Mouse (Mus musculus) midbrain, postnatal 0 days (tissue): Measurements from ENCODE around the gene Srms. TPM values are rescaled to one million over a fixed set of nuclear protein-coding genes. Genes with fewer than 3 reads are reported as not detected.

Experiments
- ATAC-seq: fragments of 200-750 bp; cut with Nextera tagmentation; 2 replicates; pipeline ENCODE4 v1.8.0; 2017; ENCODE audit warnings: moderate number of reproducible peaks, mild to moderate bottlenecking, moderate TSS enrichment, moderate library complexity; ENCODE audit not compliant: low FRiP score
- DNase-seq: peaks from one replicate; pipeline ENCODE4 v3.0.0-alpha.2; 2015; ENCODE audit warnings: low spot score
- H3K27ac ChIP-seq: fragments of 300-500 bp; sonication (generic); 2 replicates; pipeline ENCODE4 v1.5.1; 2014; ENCODE audit warnings: low read depth, mild to moderate bottlenecking, low read length, mixed read lengths
- H3K27me3 ChIP-seq: fragments of 300-500 bp; sonication (generic); 2 replicates; pipeline ENCODE4 v1.6.1; 2014; ENCODE audit warnings: low read length, control low read depth, mixed read lengths; ENCODE audit not compliant: insufficient read depth
- H3K36me3 ChIP-seq: fragments of 300-500 bp; sonication (generic); 2 replicates; pipeline ENCODE4 v1.6.1; 2014; ENCODE audit warnings: low read length, control low read depth, mixed read lengths; ENCODE audit not compliant: insufficient read depth
- H3K4me1 ChIP-seq: fragments of 300-500 bp; sonication (generic); 2 replicates; pipeline ENCODE4 v1.6.1; 2014; ENCODE audit warnings: mild to moderate bottlenecking, control low read depth, antibody characterized with exemption, low read length, mixed read lengths; ENCODE audit not compliant: insufficient read depth
- H3K4me2 ChIP-seq: fragments of 300-500 bp; sonication (generic); 2 replicates; pipeline ENCODE4 v1.6.1; 2014; ENCODE audit warnings: low read depth, mild to moderate bottlenecking, low read length, mixed read lengths; ENCODE audit not compliant: poor library complexity, severe bottlenecking
- H3K4me3 ChIP-seq: fragments of 300-500 bp; sonication (generic); 2 replicates; pipeline ENCODE4 v1.5.1; 2014; ENCODE audit warnings: low read depth, mild to moderate bottlenecking, low read length, moderate library complexity
- H3K9ac ChIP-seq: fragments of 300-500 bp; sonication (generic); replicated peaks from 2 replicates; pipeline ENCODE4 v1.6.1; 2014; ENCODE audit warnings: mild to moderate bottlenecking, low read length, moderate library complexity, mixed read lengths; ENCODE audit not compliant: poor library complexity, severe bottlenecking
- H3K9me3 ChIP-seq: fragments of 300-500 bp; sonication (generic); 2 replicates; pipeline ENCODE4 v1.6.1; 2016; ENCODE audit warnings: low read length, control low read depth
- CTCF ChIP-seq: IDR thresholded peaks from 2 replicates; pipeline ENCODE4 v1.5.1; 2016; ENCODE audit warnings: antibody characterized with exemption, mild to moderate bottlenecking
- WGBS: fragments of 180-500 bp; shearing (Covaris S2); extraction: QIAGEN DNeasy Blood & Tissue Kit; methylation state at CpG from one replicate; pipeline ENCODE4 v1.1.7; 2014; 5-methylcytosine and 5-hydroxymethylcytosine counted together
- polyA plus RNA-seq: library from polyadenylated mRNA; unstranded; fragments of >200 nt; fragmentation: Nextera tagmentation; extraction: Ambion mirVana; gene quantifications from 2 replicates; pipeline ENCODE4 v1.2.1, GENCODE M21; 2015
- total RNA-seq: library from RNA; depleted of rRNA; stranded (reverse); fragments of >200 nt; gene quantifications from 2 replicates; pipeline ENCODE4 v1.2.3, GENCODE M21; 2014; rRNA removed

Srms gene
- total and polyA plus RNA-seq, 2 experiments from 2014 or later: 0.10 to 0.11 TPM

DNA sequence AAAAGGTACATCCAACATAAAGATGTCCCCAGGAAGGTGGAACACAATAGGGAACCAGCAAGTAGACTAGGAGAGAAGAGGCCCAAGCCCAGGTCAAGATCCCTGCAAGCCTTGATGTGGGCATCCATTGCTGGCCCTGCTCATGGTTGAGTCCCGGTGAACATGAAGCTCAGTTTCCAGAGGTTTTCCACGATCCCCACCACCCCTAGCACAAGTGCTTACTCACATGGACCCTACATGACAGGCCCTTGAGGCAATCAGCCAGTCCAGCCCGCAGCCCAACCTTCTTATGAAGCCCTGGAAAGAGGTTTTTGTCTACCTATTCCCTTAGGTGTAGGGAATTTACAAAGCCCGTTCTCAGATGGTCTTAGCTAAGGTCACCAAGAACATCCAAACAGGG is 55.8 kb downstream of the Srms start:
- 0 out of 2 replicates have a peak, but pooled peaks have one; percentile 2 for ATAC-seq
- 79% methylated on average over 4 of the region's 4 CpGs for WGBS
- Histone ChIP-seq H3K4me1 (peaks cover 39% of the 10 kb centered on the region), H3K27ac (peak overlapping the region; percentile 85), H3K27me3 (no peaks in the 10 kb centered on the region), H3K36me3 (peaks cover 10% of the 10 kb centered on the region), H3K9ac (peak overlapping the region; percentile 84), H3K4me3 (peak overlapping the region; percentile 54), H3K4me2 (peak overlapping the region; percentile 92), H3K9me3 (no peaks in the 10 kb centered on the region)
- no peak for DNase-seq
- no peak for TF ChIP-seq CTCF

GRCm38 (mm10) chr2:181156248-181157121 is 56.5 kb downstream of the Srms start, which contains the start of gene Eef1a2:
Gene Eef1a2, minus strand, starts transcription at chr2:181157014.
- ATAC-seq: peak; percentile 56
- H3K4me1 ChIP-seq: peaks cover 39% of the 10 kb centered on the region

GRCm38 (mm10) chr2:181155801-181156200 is 57.2 kb downstream of the Srms start:
- DNase-seq (no peak), ATAC-seq (peak; percentile 15; the same call in 1 of the 2 replicates)
- WGBS: 64% methylated on average over 4 of the region's 4 CpGs
- Histone ChIP-seq H3K4me1 (peaks cover 39% of the 10 kb centered on the region), H3K4me3 (peak overlapping the region; percentile 54), H3K27me3 (no peaks in the 10 kb centered on the region), H3K9me3 (no peaks in the 10 kb centered on the region), H3K27ac (peak overlapping the region; percentile 85), H3K9ac (peak overlapping the region; percentile 84), H3K4me2 (peak overlapping the region; percentile 92), H3K36me3 (peaks cover 22% of the 10 kb centered on the region)
- no peak for TF ChIP-seq CTCF

More at GRCm38 (mm10) chr2:181156248-181157121, 56.5 kb downstream of the Srms start, which contains the start of gene Eef1a2:
- WGBS: 2% methylated on average over 55 of the region's 55 CpGs
- peak within 1 kb of the TSS; percentile 54 for H3K4me3 ChIP-seq
- peak; percentile 67 for TF ChIP-seq CTCF
- peak within 1 kb of the TSS; percentile 85 for H3K27ac ChIP-seq
- no peaks in the 10 kb centered on the region for H3K27me3 ChIP-seq
- peak within 1 kb of the TSS; percentile 92 for H3K4me2 ChIP-seq
- H3K9me3 ChIP-seq: no peaks in the 10 kb centered on the region
- peaks cover 16% of the 10 kb centered on the region for H3K36me3 ChIP-seq
- peak within 1 kb of the TSS; percentile 84 for H3K9ac ChIP-seq
- DNase-seq: peak; percentile 81

Other genes starting within 250 kb of the Srms start
- gene Arfgap1, start 246.0 kb downstream of the Srms start, total RNA-seq: 94.1 and 123 TPM in 2 replicates
- 124 and 132 TPM in 2 replicates for gene Arfgap1, start 246.0 kb downstream of the Srms start, polyA plus RNA-seq
- 0.44 and 0.52 TPM in 2 replicates for gene Col20a1, start 226.7 kb downstream of the Srms start, total RNA-seq
- gene Col20a1, start 226.7 kb downstream of the Srms start, polyA plus RNA-seq: 0.13 and 0.14 TPM in 2 replicates
- 53.9 and 58.7 TPM in 2 replicates for gene Chrna4, start 169.6 kb downstream of the Srms start, total RNA-seq
- 43.6 and 47.8 TPM in 2 replicates for gene Chrna4, start 169.6 kb downstream of the Srms start, polyA plus RNA-seq
- gene Kcnq2, start 77.9 kb downstream of the Srms start, total RNA-seq: 134 and 162 TPM in 2 replicates
- gene Kcnq2, start 77.9 kb downstream of the Srms start, polyA plus RNA-seq: 33.8 and 40.6 TPM in 2 replicates
- 321 and 367 TPM in 2 replicates for gene Eef1a2, start 56.2 kb downstream of the Srms start, total RNA-seq
- gene Eef1a2, start 56.2 kb downstream of the Srms start, polyA plus RNA-seq: 23.1 and 23.3 TPM in 2 replicates
- gene Ppdpf, start 25.9 kb downstream of the Srms start, total RNA-seq: 268 and 323 TPM in 2 replicates
- 365 and 367 TPM in 2 replicates for gene Ppdpf, start 25.9 kb downstream of the Srms start, polyA plus RNA-seq
- 0.09 TPM in 1 of 2 replicates, not detected in the other for gene Ptk6, start 10.4 kb downstream of the Srms start, total RNA-seq
- not detected in 2 replicates for gene Ptk6, start 10.4 kb downstream of the Srms start, polyA plus RNA-seq
- gene Fndc11, start 6.8 kb upstream of the Srms start, total RNA-seq: 0.55 TPM in 1 of 2 replicates, not detected in the other
- gene Fndc11, start 6.8 kb upstream of the Srms start, polyA plus RNA-seq: 0.26 and 0.48 TPM in 2 replicates
- 2.9 and 3.7 TPM in 2 replicates for gene Helz2, start 28.8 kb upstream of the Srms start, total RNA-seq
- gene Helz2, start 28.8 kb upstream of the Srms start, polyA plus RNA-seq: 0.15 and 0.16 TPM in 2 replicates
- gene Gmeb2, start 74.8 kb upstream of the Srms start, total RNA-seq: 16.0 and 17.4 TPM in 2 replicates
- 8.6 and 9.2 TPM in 2 replicates for gene Gmeb2, start 74.8 kb upstream of the Srms start, polyA plus RNA-seq
- gene Stmn3, start 101.3 kb upstream of the Srms start, total RNA-seq: 1,320 and 1,471 TPM in 2 replicates
- 1,883 and 2,098 TPM in 2 replicates for gene Stmn3, start 101.3 kb upstream of the Srms start, polyA plus RNA-seq
- 46.6 and 59.4 TPM in 2 replicates for gene Rtel1, start 106.6 kb upstream of the Srms start, total RNA-seq
- gene Rtel1, start 106.6 kb upstream of the Srms start, polyA plus RNA-seq: 26.5 and 27.4 TPM in 2 replicates
- 79.2 and 102 TPM in 2 replicates for gene Zgpat, start 151.7 kb upstream of the Srms start, total RNA-seq
- gene Zgpat, start 151.7 kb upstream of the Srms start, polyA plus RNA-seq: 44.3 and 48.8 TPM in 2 replicates
- gene Arfrp1, start 152.2 kb upstream of the Srms start, total RNA-seq: 25.4 and 27.2 TPM in 2 replicates
- gene Arfrp1, start 152.2 kb upstream of the Srms start, polyA plus RNA-seq: 72.1 and 77.1 TPM in 2 replicates
- 36.4 and 44.8 TPM in 2 replicates for gene Lime1, start 166.9 kb upstream of the Srms start, total RNA-seq
- 30.3 and 32.4 TPM in 2 replicates for gene Lime1, start 166.9 kb upstream of the Srms start, polyA plus RNA-seq
- 25.8 and 29.8 TPM in 2 replicates for gene Zbtb46, start 246.2 kb upstream of the Srms start, total RNA-seq
- gene Zbtb46, start 246.2 kb upstream of the Srms start, polyA plus RNA-seq: 16.7 and 18.4 TPM in 2 replicates